Comparison of ENCODE assay signal across 8 mouse cellular contexts in genomic region chr16:93006321-93006984, GRCm38 (mm10).
DNase-seq lines count a peak whose midpoint lies in the region; ATAC-seq and TF ChIP-seq lines count a peak whose summit lies in the region.

No protein-coding gene starts in this region.

- H3K9ac ChIP-seq in forebrain, postnatal 0 days: no peak overlapping the region
- peak overlapping the region; percentile 54; the same call in 1 of the 2 replicates for H3K9ac ChIP-seq in embryonic facial prominence, embryonic 13.5 days
- H3K9ac ChIP-seq in heart, embryonic 13.5 days: peak overlapping the region; percentile 59; the same call in 1 of the 2 replicates
- H3K9ac ChIP-seq in kidney, postnatal 0 days (ENCODE audit: low read depth, low read length): no peak overlapping the region
- no peak overlapping the region for H3K9ac ChIP-seq in midbrain, embryonic 16.5 days (ENCODE audit: low read depth, low read length)

- H3K4me1 ChIP-seq in forebrain, embryonic 10.5 days: peaks cover 21% of the 10 kb centered on the region
- H3K4me1 ChIP-seq in forebrain, postnatal 0 days (ENCODE audit: insufficient read depth): no peaks in the 10 kb centered on the region
- H3K4me1 ChIP-seq in embryonic facial prominence, embryonic 13.5 days: peaks cover 10% of the 10 kb centered on the region
- H3K4me1 ChIP-seq in heart, embryonic 13.5 days: peaks cover 9% of the 10 kb centered on the region
- no peaks in the 10 kb centered on the region for H3K4me1 ChIP-seq in kidney, postnatal 0 days (replicated peaks; ENCODE audit: insufficient read depth, low read length)
- peaks cover 6% of the 10 kb centered on the region for H3K4me1 ChIP-seq in midbrain, embryonic 16.5 days (ENCODE audit: control insufficient read depth, insufficient read depth, low read length)

- H3K9me3 ChIP-seq in forebrain, embryonic 10.5 days: no peaks in the 10 kb centered on the region
- H3K9me3 ChIP-seq in forebrain, postnatal 0 days (ENCODE audit: low read length): no peaks in the 10 kb centered on the region
- peaks cover 5% of the 10 kb centered on the region; the same call in 1 of the 2 replicates for H3K9me3 ChIP-seq in embryonic facial prominence, embryonic 13.5 days
- H3K9me3 ChIP-seq in heart, embryonic 13.5 days: no peaks in the 10 kb centered on the region
- no peaks in the 10 kb centered on the region for H3K9me3 ChIP-seq in kidney, postnatal 0 days (replicated peaks; ENCODE audit: low read length)
- H3K9me3 ChIP-seq in midbrain, embryonic 16.5 days (replicated peaks; ENCODE audit: control insufficient read depth, low read length, poor library complexity, severe bottlenecking): no peaks in the 10 kb centered on the region

- no peak overlapping the region for H3K27ac ChIP-seq in forebrain, embryonic 10.5 days
- no peak overlapping the region for H3K27ac ChIP-seq in forebrain, postnatal 0 days (ENCODE audit: low read depth, low read length)
- H3K27ac ChIP-seq in embryonic facial prominence, embryonic 13.5 days: peak overlapping the region; percentile 44; the same call in 1 of the 2 replicates
- H3K27ac ChIP-seq in heart, embryonic 13.5 days (replicated peaks): no peak overlapping the region
- 0 out of 2 replicates have a peak overlapping the region, but pooled peaks have one; percentile 19 for H3K27ac ChIP-seq in kidney, postnatal 0 days
- no peak overlapping the region for H3K27ac ChIP-seq in midbrain, embryonic 16.5 days (ENCODE audit: low read length)

- H3K27me3 ChIP-seq in forebrain, embryonic 10.5 days (ENCODE audit: poor library complexity, severe bottlenecking): peaks cover 33% of the 10 kb centered on the region
- H3K27me3 ChIP-seq in forebrain, postnatal 0 days (ENCODE audit: insufficient read depth, low read length): no peaks in the 10 kb centered on the region
- H3K27me3 ChIP-seq in embryonic facial prominence, embryonic 13.5 days: peaks cover 16% of the 10 kb centered on the region
- H3K27me3 ChIP-seq in heart, embryonic 13.5 days (replicated peaks): peaks cover 52% of the 10 kb centered on the region
- no peaks in the 10 kb centered on the region for H3K27me3 ChIP-seq in kidney, postnatal 0 days (ENCODE audit: insufficient read depth, low read length)
- H3K27me3 ChIP-seq in midbrain, embryonic 16.5 days (ENCODE audit: control insufficient read depth, insufficient read depth, low read depth, low read length): peaks cover 3% of the 10 kb centered on the region; the same call in 1 of the 2 replicates

- no peak for TF ChIP-seq CTCF in forebrain, postnatal 0 days (IDR thresholded peaks at IDR 0.05; ENCODE audit: low read depth)
- no peak for TF ChIP-seq CTCF in kidney, postnatal 0 days (IDR thresholded peaks at IDR 0.05; ENCODE audit: low read depth)

- H3K4me2 ChIP-seq in forebrain, postnatal 0 days (ENCODE audit: low read depth): no peak overlapping the region
- H3K4me2 ChIP-seq in embryonic facial prominence, embryonic 13.5 days: peak overlapping the region; percentile 52
- H3K4me2 ChIP-seq in heart, embryonic 13.5 days: peak overlapping the region; percentile 66
- peak overlapping the region; percentile 27 for H3K4me2 ChIP-seq in kidney, postnatal 0 days (ENCODE audit: low read length)
- H3K4me2 ChIP-seq in midbrain, embryonic 16.5 days (ENCODE audit: low read length): peak overlapping the region; percentile 42

- 2% methylated on average over 21 of the region's 21 CpGs for whole genome bisulfite sequencing in forebrain, embryonic 10.5 days
- WGBS in forebrain, postnatal 0 days: 7% methylated on average over 21 of the region's 21 CpGs
- WGBS in embryonic facial prominence, embryonic 13.5 days: 4% methylated on average over 21 of the region's 21 CpGs
- 6% methylated on average over 21 of the region's 21 CpGs for WGBS in heart, embryonic 13.5 days
- WGBS in kidney, postnatal 0 days: 11% methylated on average over 21 of the region's 21 CpGs
- 7% methylated on average over 21 of the region's 21 CpGs for WGBS in midbrain, embryonic 16.5 days

- no peak for ATAC-seq in forebrain, postnatal 0 days
- no peak for ATAC-seq in embryonic facial prominence, embryonic 13.5 days (ENCODE audit: insufficient number of reproducible peaks, insufficient read depth, low FRiP score, low TSS enrichment, low read depth)
- ATAC-seq in heart, embryonic 13.5 days (ENCODE audit: extremely low read depth, insufficient number of reproducible peaks, low FRiP score, low TSS enrichment): no peak
- ATAC-seq in kidney, postnatal 0 days (replicated peaks; ENCODE audit: low FRiP score, low read depth): peak; percentile 59; the same call in 1 of the 2 replicates
- no peak for ATAC-seq in midbrain, embryonic 16.5 days

- no peaks in the 10 kb centered on the region for H3K36me3 ChIP-seq in forebrain, embryonic 10.5 days (replicated peaks)
- no peaks in the 10 kb centered on the region for H3K36me3 ChIP-seq in forebrain, postnatal 0 days (ENCODE audit: insufficient read depth)
- no peaks in the 10 kb centered on the region for H3K36me3 ChIP-seq in embryonic facial prominence, embryonic 13.5 days
- no peaks in the 10 kb centered on the region for H3K36me3 ChIP-seq in heart, embryonic 13.5 days
- no peaks in the 10 kb centered on the region for H3K36me3 ChIP-seq in kidney, postnatal 0 days (ENCODE audit: insufficient read depth, low read length)
- no peaks in the 10 kb centered on the region for H3K36me3 ChIP-seq in midbrain, embryonic 16.5 days (ENCODE audit: control insufficient read depth, insufficient read depth, low read length)

- peak overlapping the region; percentile 37 for H3K4me3 ChIP-seq in forebrain, embryonic 10.5 days
- no peak overlapping the region for H3K4me3 ChIP-seq in forebrain, postnatal 0 days (ENCODE audit: low read depth, low read length)
- peak overlapping the region; percentile 16 for H3K4me3 ChIP-seq in embryonic facial prominence, embryonic 13.5 days
- H3K4me3 ChIP-seq in heart, embryonic 13.5 days: peak overlapping the region; percentile 36
- no peak overlapping the region for H3K4me3 ChIP-seq in kidney, postnatal 0 days (replicated peaks; ENCODE audit: low read depth, low read length)
- H3K4me3 ChIP-seq in midbrain, embryonic 16.5 days (ENCODE audit: low read depth, low read length): peak overlapping the region; percentile 16; the same call in 1 of the 2 replicates

- DNase-seq in forebrain, embryonic 10.5 days (ENCODE audit: extremely low spot score, low spot score): peak; percentile 23
- DNase-seq in forebrain, postnatal 0 days: no peak
- peak; percentile 54 for DNase-seq in kidney, postnatal 0 days (ENCODE audit: low spot score)
- no peak for DNase-seq in B cell, adult 2 months
- no peak for DNase-seq in testis, postnatal 14 days (ENCODE audit: low spot score)

Comparison
In these comparisons a context has a peak if more than half of its experiments do, and no peak if none do; other contexts are left out.
1. DNase-seq: peak in forebrain, embryonic 10.5 days (single experiment) and kidney, postnatal 0 days (single experiment); none in forebrain, postnatal 0 days (single experiment), B cell, adult 2 months (0 of 2) and testis, postnatal 14 days (single experiment).
2. H3K4me3 ChIP-seq: peak in forebrain, embryonic 10.5 days (single experiment), embryonic facial prominence, embryonic 13.5 days (single experiment), heart, embryonic 13.5 days (single experiment) and midbrain, embryonic 16.5 days (single experiment); none in forebrain, postnatal 0 days (single experiment) and kidney, postnatal 0 days (single experiment).
3. H3K27ac ChIP-seq: peak in embryonic facial prominence, embryonic 13.5 days (single experiment) and kidney, postnatal 0 days (single experiment); none in forebrain, embryonic 10.5 days (single experiment), forebrain, postnatal 0 days (single experiment), heart, embryonic 13.5 days (single experiment) and midbrain, embryonic 16.5 days (single experiment).
4. H3K9ac ChIP-seq: peak in embryonic facial prominence, embryonic 13.5 days (single experiment) and heart, embryonic 13.5 days (single experiment); none in forebrain, postnatal 0 days (single experiment), kidney, postnatal 0 days (single experiment) and midbrain, embryonic 16.5 days (single experiment).